Mouse (Mus musculus) limb, embryonic 15.5 days (tissue): Measurements from ENCODE around the gene Stk32c. TPM values are rescaled to one million over a fixed set of nuclear protein-coding genes. Genes with fewer than 3 reads are reported as not detected.

Experiments used
- ATAC-seq: fragments of 200-750 bp; cut with Nextera tagmentation; 2 replicates; pipeline ENCODE4 v1.8.0; 2017; ENCODE audit warnings: low read depth, moderate TSS enrichment; ENCODE audit not compliant: insufficient number of reproducible peaks, low FRiP score, low TSS enrichment
- H3K27ac ChIP-seq: fragments of 300-500 bp; sonication (generic); 2 replicates; pipeline ENCODE4 v1.5.1; 2015; ENCODE audit warnings: moderate library complexity, mild to moderate bottlenecking, inconsistent platforms
- H3K27me3 ChIP-seq: fragments of 300-500 bp; sonication (generic); 2 replicates; pipeline ENCODE4 v1.6.1; 2015; ENCODE audit warnings: inconsistent platforms
- H3K36me3 ChIP-seq: fragments of 300-500 bp; sonication (generic); 2 replicates; pipeline ENCODE4 v1.6.1; 2015; ENCODE audit warnings: inconsistent platforms
- H3K4me1 ChIP-seq: fragments of 300-500 bp; sonication (generic); 2 replicates; pipeline ENCODE4 v1.6.1; 2015; ENCODE audit warnings: inconsistent platforms
- H3K4me2 ChIP-seq: fragments of 300-500 bp; sonication (generic); 2 replicates; pipeline ENCODE4 v1.6.1; 2015; ENCODE audit warnings: mild to moderate bottlenecking, inconsistent platforms
- H3K4me3 ChIP-seq: fragments of 300-500 bp; sonication (generic); 2 replicates; pipeline ENCODE4 v1.5.1; 2015; ENCODE audit warnings: mild to moderate bottlenecking, inconsistent platforms
- H3K9ac ChIP-seq: fragments of 300-500 bp; sonication (generic); 2 replicates; pipeline ENCODE4 v1.6.1; 2015; ENCODE audit warnings: inconsistent platforms
- H3K9me3 ChIP-seq: fragments of 300-500 bp; sonication (generic); 2 replicates; pipeline ENCODE4 v1.6.1; 2016; ENCODE audit warnings: inconsistent platforms
- WGBS: fragments of 180-500 bp; shearing (Covaris S2); methylation state at CpG from one replicate; pipeline ENCODE4 v1.1.7; 2015; 5-methylcytosine and 5-hydroxymethylcytosine counted together
- polyA plus RNA-seq: library from polyadenylated mRNA; unstranded; fragments of >200 nt; fragmentation: Nextera tagmentation; extraction: Ambion mirVana; gene quantifications from 2 replicates; pipeline ENCODE4 v1.2.1, GENCODE M21; 2015

Stk32c gene
- polyA plus RNA-seq, 1 experiment from 2014 or later = 0.23 TPM

DNA sequence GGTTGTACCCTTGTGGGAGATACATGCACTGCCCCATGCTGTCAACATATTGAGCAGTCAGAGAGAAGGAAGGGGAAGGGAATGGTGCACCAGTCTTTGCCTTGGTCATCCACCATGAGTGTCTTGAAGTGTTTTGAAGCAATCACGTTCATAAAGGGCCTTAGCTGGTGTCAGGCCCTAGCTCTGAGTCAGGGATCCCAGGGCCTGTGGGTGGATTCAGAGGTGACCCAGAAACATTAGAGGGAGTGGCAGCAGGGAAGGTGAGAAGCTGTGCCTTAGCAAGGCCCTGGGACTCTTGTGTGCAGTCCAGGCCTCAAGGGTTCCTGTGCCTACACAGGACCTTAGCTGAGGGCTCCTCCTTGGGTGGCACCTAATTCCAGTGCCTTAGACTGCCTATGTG lies 11.0 kb upstream of the Stk32c start:
- Histone ChIP-seq H3K27me3 (no peaks in the 10 kb centered on the region), H3K9ac (no peak overlapping the region), H3K27ac (no peak overlapping the region), H3K4me1 (0 out of 2 replicates have a peak, but pooled peaks cover 2% of the 10 kb centered on the region), H3K4me2 (no peak overlapping the region), H3K4me3 (no peak overlapping the region), H3K9me3 (no peaks in the 10 kb centered on the region), H3K36me3 (no peaks in the 10 kb centered on the region)
- ATAC-seq = no peak
- 82% methylated on average over 1 of the region's 1 CpGs for WGBS

GRCm38 (mm10) chr7:139222341-139222740 lies 9.2 kb upstream of the Stk32c start:
- Histone ChIP-seq H3K27ac (no peak overlapping the region), H3K9ac (no peak overlapping the region), H3K4me1 (0 out of 2 replicates have a peak, but pooled peaks cover 2% of the 10 kb centered on the region), H3K27me3 (no peaks in the 10 kb centered on the region), H3K4me2 (no peak overlapping the region), H3K36me3 (no peaks in the 10 kb centered on the region), H3K9me3 (no peaks in the 10 kb centered on the region), H3K4me3 (no peak overlapping the region)
- ATAC-seq = no peak
- 86% methylated on average over 4 of the region's 4 CpGs for WGBS

DNA sequence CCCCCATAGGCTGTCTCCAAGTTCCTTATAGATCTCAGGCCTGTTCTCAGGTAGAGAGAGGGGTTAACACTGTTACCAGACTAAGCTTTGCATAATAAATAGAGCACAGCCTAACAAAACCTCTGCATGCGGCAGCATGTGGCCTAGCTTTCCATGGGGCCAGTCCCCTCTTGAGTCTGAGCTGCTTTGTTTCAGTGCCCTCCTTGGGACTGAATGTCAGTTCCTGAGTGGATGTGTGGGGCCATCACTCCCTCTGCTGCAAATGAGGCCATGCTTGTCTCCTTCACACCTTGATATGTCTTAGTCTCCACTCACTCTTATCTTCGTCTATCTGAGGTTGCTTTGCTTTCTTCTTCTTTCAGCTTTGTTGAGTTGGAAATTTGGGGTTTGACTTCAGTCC lies 8.7 kb upstream of the Stk32c start:
- ATAC-seq = no peak
- no peak overlapping the region for H3K9ac ChIP-seq
- H3K4me3 ChIP-seq = no peak overlapping the region
- no peaks in the 10 kb centered on the region for H3K27me3 ChIP-seq
- H3K9me3 ChIP-seq = no peaks in the 10 kb centered on the region
- H3K36me3 ChIP-seq = no peaks in the 10 kb centered on the region
- H3K27ac ChIP-seq = no peak overlapping the region
- H3K4me1 ChIP-seq = 0 out of 2 replicates have a peak, but pooled peaks cover 2% of the 10 kb centered on the region
- 82% methylated on average over 2 of the region's 2 CpGs for WGBS
- H3K4me2 ChIP-seq = no peak overlapping the region

DNA sequence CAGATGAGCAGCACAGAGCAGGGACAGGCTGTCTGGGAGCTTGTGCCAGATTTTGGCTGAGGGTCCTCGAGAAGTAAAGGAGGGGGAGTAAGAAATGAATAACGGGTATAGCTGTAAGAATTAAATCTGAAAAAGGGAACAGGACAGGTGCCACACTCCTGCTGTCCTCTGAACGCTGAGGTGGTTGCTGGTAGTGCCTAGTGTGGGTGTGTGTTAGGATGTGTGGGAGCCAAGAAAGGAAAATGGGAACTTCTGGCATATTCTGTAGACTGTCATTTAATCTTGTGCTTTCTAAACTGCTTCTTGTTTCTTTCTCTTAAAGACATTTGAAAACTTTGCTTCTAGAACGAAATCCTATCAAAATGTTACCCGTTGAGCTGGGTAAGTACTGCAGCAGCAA lies 8.0 kb upstream of the Stk32c start:
- no peak for ATAC-seq
- WGBS = 80% methylated on average over 5 of the region's 5 CpGs

GRCm38 (mm10) chr7:139220303-139220702 lies 7.2 kb upstream of the Stk32c start:
- H3K27ac ChIP-seq = no peak overlapping the region
- H3K27me3 ChIP-seq = no peaks in the 10 kb centered on the region
- H3K36me3 ChIP-seq = no peaks in the 10 kb centered on the region
- no peak for ATAC-seq
- H3K4me1 ChIP-seq = 0 out of 2 replicates have a peak, but pooled peaks cover 1% of the 10 kb centered on the region
- no peaks in the 10 kb centered on the region for H3K9me3 ChIP-seq
- no peak overlapping the region for H3K4me2 ChIP-seq
- WGBS = 33% methylated on average over 2 of the region's 2 CpGs
- H3K4me3 ChIP-seq = no peak overlapping the region
- H3K9ac ChIP-seq = no peak overlapping the region

More for the DNA sequence above, 8.0 kb upstream of the Stk32c start:
- Histone ChIP-seq H3K4me3 (no peak overlapping the region), H3K4me2 (no peak overlapping the region), H3K9me3 (no peaks in the 10 kb centered on the region), H3K36me3 (no peaks in the 10 kb centered on the region), H3K4me1 (0 out of 2 replicates have a peak, but pooled peaks cover 2% of the 10 kb centered on the region), H3K9ac (no peak overlapping the region), H3K27ac (no peak overlapping the region), H3K27me3 (no peaks in the 10 kb centered on the region)

DNA sequence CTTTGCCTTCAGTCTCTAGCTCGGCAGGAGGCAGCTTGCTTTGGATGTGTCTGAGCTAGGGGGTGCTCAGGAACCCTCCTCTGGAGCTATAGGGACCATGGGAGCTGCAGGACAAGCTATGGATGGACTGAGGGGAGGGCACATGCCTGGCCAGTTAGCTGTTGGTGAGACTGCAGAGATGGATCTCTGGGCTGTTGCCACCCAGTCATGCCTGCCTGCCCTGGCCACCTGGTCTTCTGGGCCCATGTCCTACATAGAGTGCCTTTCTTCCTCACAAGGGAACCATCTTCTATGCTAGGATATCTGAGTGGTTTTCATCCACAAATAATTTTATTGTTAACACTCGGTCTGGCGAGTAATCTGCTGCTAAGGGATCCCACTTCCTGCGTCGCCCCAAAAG lies 6.4 kb upstream of the Stk32c start:
- WGBS = 79% methylated on average over 5 of the region's 5 CpGs
- no peaks in the 10 kb centered on the region for H3K9me3 ChIP-seq

DNA sequence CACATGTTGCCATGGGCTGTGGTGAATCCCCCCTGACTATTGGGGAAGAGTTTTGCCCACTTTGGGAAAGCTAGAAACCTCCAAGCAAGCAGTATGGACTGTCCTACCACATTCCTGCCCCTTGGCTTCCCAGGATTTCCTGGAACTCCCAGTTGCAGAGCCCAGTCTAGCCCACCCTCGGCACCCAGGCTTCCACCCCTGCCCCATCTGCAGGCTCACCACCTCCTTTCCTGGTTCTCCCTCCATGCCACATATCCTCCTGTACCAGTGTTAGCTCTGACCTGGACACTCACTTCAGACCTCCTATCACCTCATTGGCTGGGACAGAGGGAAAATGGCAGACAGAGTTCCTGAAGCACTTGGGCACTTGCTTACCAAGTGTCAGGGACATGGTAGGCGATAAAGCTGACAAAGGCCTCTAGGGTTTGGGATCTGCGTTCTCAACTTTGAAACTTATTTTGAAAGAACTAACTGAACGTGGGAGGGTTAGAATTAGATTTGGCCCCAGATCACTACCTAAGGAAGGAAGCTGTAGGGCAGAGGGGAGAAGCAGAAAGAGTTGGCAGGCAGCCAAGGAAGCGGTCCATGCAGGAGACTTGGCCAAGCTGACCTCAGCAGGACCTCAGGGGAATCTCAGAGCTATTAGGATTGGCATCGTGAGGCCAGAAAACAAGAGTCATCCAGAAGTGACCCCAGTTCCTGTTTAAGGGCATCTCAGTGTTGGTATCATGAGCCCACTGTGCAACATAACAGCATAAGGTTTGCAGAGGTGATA lies 5.7 kb upstream of the Stk32c start:
- no peaks in the 10 kb centered on the region for H3K36me3 ChIP-seq
- ATAC-seq = no peak; the same call in 1 of the 2 replicates
- H3K4me3 ChIP-seq = no peak overlapping the region
- no peaks in the 10 kb centered on the region for H3K4me1 ChIP-seq
- H3K9me3 ChIP-seq = no peaks in the 10 kb centered on the region
- H3K4me2 ChIP-seq = no peak overlapping the region
- no peaks in the 10 kb centered on the region for H3K27me3 ChIP-seq
- WGBS = 51% methylated on average over 6 of the region's 6 CpGs
- no peak overlapping the region for H3K9ac ChIP-seq
- H3K27ac ChIP-seq = no peak overlapping the region

More for the DNA sequence above, 6.4 kb upstream of the Stk32c start:
- Histone ChIP-seq H3K9ac (no peak overlapping the region), H3K27me3 (no peaks in the 10 kb centered on the region), H3K4me3 (no peak overlapping the region), H3K4me1 (no peaks in the 10 kb centered on the region), H3K27ac (no peak overlapping the region), H3K36me3 (no peaks in the 10 kb centered on the region), H3K4me2 (no peak overlapping the region)
- ATAC-seq = no peak

GRCm38 (mm10) chr7:139217046-139217445 lies 3.9 kb upstream of the Stk32c start:
- H3K27ac ChIP-seq = no peak overlapping the region
- H3K36me3 ChIP-seq = no peaks in the 10 kb centered on the region
- ATAC-seq = no peak

DNA sequence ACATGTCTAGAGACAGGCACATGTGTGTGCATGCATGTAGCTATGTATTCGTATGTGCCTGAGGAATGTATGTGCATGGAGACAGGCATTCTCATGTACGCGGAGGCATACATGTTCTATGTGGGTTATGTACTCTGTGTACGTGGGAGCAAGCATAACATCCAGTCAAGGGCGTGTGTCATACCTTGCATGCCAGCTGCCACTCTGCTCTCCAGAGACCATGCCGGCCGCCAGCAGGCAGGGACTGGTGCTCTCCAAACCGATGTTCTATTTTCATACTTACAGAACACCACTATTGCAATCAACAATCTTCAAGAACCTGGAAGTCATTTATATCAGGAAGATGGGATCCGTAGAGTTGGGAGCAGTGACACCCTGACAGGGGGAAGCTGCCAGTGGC lies 3.4 kb upstream of the Stk32c start:
- Histone ChIP-seq H3K36me3 (no peaks in the 10 kb centered on the region), H3K4me3 (no peak overlapping the region), H3K9ac (no peak overlapping the region), H3K27me3 (no peaks in the 10 kb centered on the region), H3K4me1 (peaks cover 10% of the 10 kb centered on the region), H3K27ac (no peak overlapping the region), H3K4me2 (no peak overlapping the region), H3K9me3 (no peaks in the 10 kb centered on the region)
- no peak for ATAC-seq
- 88% methylated on average over 9 of the region's 9 CpGs for WGBS

More at GRCm38 (mm10) chr7:139217046-139217445, 3.9 kb upstream of the Stk32c start:
- Histone ChIP-seq H3K9ac (no peak overlapping the region), H3K4me2 (no peak overlapping the region), H3K9me3 (no peaks in the 10 kb centered on the region), H3K27me3 (no peaks in the 10 kb centered on the region), H3K4me3 (no peak overlapping the region), H3K4me1 (peaks cover 10% of the 10 kb centered on the region)
- WGBS = 80% methylated on average over 7 of the region's 7 CpGs

DNA sequence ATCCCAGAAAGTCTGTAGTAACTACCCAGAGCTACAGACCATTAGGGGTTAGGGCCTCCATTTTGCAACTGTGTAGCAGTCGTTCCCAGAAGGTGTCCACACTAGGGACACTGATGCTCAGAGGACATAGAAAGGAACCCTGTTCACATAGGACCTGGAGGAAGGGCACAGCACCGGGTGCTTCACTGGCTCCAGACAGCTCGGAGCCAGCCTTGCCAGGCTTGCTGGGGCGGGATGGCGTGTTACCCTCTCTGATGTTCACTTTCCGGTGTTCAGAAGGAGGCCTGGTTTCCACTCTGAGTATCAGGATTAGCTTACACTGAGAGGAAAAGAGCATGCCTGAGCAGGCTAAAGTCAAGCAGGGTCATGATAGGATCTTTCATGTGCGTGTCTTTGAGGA lies 2.8 kb upstream of the Stk32c start:
- Histone ChIP-seq H3K4me3 (no peak overlapping the region), H3K4me2 (no peak overlapping the region), H3K9ac (no peak overlapping the region), H3K27me3 (no peaks in the 10 kb centered on the region), H3K36me3 (no peaks in the 10 kb centered on the region), H3K27ac (no peak overlapping the region), H3K4me1 (peaks cover 10% of the 10 kb centered on the region), H3K9me3 (no peaks in the 10 kb centered on the region)
- ATAC-seq = no peak
- WGBS = 74% methylated on average over 7 of the region's 7 CpGs

DNA sequence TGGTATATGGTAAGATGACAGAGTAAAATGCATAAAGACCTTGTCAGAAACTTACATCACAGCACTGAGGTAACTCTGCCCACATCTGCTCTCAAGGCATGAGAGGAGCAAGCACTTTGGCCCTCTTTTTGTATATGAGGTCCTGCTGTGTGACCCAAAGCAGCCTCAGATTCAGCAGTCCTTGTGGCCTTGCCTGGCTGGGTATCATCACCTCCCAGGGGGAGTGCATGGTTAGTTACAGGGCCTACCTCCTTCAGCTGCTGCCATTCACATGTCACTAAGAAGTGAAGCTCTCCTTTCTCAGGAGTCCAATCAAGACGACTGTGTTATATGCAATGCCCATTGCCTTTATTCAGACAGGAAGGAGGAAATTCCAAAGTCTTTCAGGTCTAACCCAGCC lies 2.4 kb upstream of the Stk32c start:
- no peak overlapping the region for H3K9ac ChIP-seq
- no peak for ATAC-seq
- H3K36me3 ChIP-seq = no peaks in the 10 kb centered on the region
- H3K4me2 ChIP-seq = no peak overlapping the region
- WGBS = 58% methylated on average over 1 of the region's 1 CpGs
- peaks cover 10% of the 10 kb centered on the region for H3K4me1 ChIP-seq
- no peak overlapping the region for H3K4me3 ChIP-seq
- H3K27ac ChIP-seq = no peak overlapping the region
- no peaks in the 10 kb centered on the region for H3K9me3 ChIP-seq
- H3K27me3 ChIP-seq = no peaks in the 10 kb centered on the region

DNA sequence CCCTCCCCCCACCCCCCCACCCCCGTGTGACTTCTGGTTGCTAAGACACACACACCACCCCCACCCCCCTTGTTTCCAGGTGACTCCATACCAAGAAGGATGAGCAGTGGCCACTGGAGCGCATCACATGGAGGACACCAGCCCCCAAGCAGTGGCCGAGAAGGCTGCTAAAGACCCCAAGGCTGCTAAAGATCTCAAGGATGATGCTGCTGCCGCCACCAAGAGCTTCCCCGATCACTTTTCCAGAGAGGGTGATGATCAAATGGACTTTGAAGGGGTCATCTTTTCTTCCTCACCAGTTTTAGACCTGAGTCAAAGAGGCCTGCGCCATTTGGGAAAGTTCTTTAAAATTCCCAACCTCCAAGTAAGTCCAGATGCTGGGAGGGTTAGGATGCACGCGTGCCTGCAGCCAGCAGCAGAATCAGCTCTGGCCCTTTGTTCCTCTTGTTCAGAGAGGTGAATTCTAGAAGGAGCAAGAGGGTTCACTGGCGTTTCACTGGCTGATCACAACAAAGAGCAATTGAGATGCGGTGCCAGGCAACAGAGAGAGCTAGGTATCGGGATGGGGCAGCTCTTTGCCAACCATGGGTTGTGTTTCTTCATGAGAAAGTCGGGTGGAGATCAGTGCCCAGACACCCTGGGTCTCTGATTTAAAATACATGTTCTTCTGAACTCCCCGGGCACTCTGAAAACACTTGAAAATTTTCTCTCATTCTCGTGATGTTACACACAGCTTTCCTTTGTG lies 1.7 kb upstream of the Stk32c start:
- H3K27ac ChIP-seq = no peak overlapping the region
- WGBS = 80% methylated on average over 14 of the region's 14 CpGs
- H3K27me3 ChIP-seq = no peaks in the 10 kb centered on the region
- H3K4me3 ChIP-seq = no peak overlapping the region
- H3K9ac ChIP-seq = no peak overlapping the region
- ATAC-seq = no peak
- no peaks in the 10 kb centered on the region for H3K36me3 ChIP-seq
- H3K9me3 ChIP-seq = no peaks in the 10 kb centered on the region
- H3K4me1 ChIP-seq = peaks cover 10% of the 10 kb centered on the region
- no peak overlapping the region for H3K4me2 ChIP-seq
